Mouse (Mus musculus): ENCODE measurements around the gene Neu3.
A peak's percentile ranks its signal among the peaks of the same experiment; 100 is the strongest.

Gene Neu3

DNA sequence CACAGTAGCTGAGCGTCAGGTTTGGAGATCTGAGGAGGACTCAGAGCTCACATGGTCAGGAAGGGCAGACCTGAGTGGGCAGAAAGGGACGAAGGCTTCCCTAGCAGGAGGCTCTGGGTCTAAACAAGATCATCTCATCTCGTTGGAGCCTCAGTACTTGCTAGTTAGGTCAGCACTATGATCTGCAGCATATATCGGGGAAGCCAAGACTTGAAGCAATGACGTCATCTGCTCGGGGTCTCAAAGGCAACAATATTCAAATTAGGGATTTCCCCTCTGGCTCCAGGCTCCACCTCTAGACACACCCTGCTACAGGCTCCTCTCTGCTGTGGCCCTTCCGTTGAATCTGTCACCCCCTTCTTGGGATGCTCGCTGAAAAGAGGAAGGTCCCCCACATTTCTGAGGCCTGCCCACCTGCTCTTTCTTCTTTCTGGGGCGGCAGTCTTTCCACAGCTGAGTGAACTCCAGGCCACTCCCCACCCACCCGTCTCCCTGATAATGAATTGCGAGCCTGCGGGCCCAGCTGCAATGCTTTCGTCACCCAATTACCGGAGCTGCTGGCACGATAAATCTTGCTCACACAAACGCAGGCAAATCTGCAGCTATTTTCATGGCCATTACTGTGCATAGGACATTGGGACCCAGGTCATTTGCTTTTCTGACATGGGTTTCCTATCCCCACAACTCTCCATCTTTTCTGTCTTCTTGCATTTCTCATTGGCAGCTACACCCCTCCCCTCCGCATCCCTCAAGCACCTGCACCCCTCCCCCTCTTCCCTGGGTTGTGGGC, 32.8 kb downstream of the Neu3 start:
- no peak for DNase-seq (ENCODE audit: low spot score)

DNA sequence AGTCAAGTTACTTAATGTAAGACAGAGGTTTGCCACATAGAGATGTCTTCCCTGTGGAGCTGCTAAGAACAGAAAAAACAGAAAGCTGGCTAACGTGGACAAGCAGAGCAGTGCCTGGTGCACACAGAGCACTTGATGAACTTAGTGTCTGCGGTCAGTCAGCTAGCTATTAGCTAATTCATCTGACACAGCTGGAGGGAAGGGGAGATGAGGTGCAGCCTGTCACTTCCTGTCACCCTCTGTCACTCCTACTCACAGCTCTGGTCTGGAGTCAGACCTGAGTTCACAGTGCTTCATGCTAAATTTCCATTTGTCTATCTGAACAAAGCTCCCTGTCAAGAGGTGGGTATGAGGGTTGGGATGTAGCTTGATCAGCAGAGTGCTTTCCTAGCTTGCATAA, 34.1 kb downstream of the Neu3 start:
- DNase-seq (ENCODE audit: low spot score), result no peak

DNA sequence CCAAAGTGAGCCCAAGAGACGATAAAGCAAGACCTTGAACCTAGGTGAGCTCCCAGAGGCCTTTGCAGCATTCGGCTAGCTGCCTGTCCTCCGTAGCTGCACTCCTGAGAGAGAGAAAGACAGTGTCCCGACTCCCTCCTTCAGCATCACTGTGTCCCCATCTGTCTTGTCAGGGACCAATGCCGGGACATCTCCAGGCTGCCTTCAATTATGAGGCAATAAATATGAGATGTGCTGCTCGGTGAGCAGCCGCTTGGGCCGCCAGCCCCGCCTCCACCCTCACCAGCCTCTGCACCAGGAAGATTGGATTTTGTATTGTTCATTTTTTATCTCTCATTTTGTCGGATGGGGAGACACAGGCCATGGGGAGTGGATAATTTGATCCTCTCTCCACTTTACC, 37.4 kb downstream of the Neu3 start:
- no peak for DNase-seq (ENCODE audit: low spot score)

DNA sequence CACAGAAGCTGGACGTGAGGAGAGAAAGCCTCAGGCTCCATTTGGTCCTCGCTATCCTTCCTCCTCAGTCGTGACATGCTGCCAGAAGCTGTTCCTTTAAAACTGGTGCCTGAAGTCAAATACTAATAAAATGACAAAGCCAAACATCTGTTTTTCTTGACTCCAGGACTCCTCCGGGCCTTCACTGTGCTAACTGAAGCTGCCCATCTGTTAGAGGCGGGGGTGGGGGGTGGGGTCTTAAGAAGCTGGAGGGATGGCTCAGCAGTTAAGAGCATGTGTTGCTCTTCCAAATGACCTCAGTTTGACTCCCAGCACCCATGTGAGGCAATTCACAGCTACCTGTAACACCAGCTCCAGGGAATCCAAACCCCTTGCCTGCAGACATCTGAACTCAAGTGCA, 39.7 kb downstream of the Neu3 start:
- DNase-seq (ENCODE audit: low spot score), result peak; percentile 7

DNA sequence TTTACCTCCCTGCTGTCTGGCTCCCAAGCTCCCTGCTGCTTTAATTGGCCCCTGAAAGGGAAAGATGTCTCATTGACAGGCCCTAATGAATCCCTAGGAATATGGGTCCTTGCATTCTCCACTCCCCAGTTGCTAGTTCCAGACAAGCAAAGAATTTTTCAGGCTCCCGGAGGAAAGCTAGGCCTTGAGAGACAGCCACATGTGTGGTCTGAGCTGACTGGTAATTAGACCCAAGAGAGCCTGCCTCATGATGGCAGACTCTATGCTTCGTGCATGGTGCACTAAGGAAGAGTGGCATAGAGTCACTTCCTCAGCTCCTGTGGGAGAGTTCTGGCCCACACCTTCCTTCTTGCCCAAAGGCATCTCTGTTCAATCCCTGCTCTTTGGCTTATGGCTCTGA, 40.3 kb downstream of the Neu3 start:
- no peak for DNase-seq (ENCODE audit: low spot score)

DNA sequence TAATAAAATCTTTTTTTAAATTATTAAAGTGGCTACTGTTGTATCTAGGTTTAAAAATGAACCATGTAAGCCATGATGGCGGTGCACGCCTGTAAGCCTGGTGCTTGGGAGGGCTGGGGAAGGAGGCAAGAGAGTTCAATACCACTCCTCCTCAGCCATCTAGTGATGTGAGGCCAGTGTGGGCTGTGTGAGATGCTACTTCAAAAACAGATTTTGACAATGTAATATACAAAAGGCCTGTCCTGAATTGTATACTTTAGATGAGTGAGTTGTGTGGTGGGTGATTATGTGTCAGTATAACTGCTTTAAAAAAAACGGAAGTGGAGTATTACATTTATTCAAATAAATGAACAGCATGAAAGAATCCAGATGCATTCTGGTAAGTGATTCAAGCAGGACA, 41.4 kb downstream of the Neu3 start:
- DNase-seq (ENCODE audit: low spot score), result no peak

DNA sequence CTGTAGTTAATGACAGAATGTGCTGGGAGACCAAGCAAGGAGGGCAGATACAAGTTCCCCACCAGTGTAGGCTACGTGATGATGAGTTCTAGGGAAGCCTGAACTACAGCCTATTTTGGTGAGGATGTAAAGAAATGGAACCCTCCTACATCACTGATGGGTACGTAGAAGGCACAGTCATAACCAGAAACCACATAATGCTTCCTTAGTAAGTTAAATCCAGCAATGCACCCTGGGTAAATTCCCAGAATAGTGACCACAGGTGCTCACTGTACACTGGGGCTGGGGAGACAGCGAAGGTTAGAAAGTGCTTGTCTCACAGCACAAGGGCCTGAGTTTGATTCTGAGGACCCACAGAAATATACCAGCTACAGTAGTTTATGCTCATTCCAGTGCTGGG, 42.7 kb downstream of the Neu3 start:
- DNase-seq (ENCODE audit: low spot score), result no peak

DNA sequence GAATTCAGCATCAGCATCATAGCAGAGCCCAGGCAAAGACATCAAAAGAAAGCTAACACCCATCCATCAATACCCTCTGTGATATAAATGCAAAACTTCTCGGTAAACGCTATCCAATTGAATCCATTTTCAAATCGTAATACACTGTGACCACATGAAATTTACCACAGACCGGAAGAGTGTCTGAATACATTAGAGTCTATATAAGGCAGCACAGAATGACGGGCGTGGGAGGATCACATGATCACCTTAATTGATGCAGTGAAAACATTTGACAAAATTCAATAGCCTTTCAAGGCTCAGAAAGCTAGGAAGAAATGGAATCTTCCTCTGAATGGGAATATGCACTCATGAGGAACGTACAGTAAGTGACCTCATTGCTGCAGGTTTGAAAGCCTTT, 44.8 kb downstream of the Neu3 start:
- DNase-seq (ENCODE audit: low spot score), result no peak

DNA sequence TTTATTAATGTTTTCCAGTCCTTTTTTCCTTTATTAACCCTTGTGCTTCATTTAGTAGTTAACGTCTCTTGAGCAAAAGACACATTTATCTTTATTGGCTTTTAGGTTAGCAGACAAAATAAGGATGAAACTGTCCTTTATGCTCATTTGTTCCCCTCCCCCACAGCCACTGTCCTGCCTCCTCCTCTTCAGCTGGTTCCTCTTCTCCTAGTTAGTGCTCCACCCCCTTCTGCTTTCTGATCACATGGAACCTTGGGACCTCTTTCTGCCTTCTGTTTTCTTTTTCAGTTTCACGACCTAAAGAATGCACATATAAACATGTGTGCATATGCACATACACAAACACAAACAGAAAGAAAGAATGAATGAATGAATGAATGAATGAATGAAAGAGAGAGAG, 46.3 kb downstream of the Neu3 start:
- no peak for DNase-seq (ENCODE audit: low spot score)

DNA sequence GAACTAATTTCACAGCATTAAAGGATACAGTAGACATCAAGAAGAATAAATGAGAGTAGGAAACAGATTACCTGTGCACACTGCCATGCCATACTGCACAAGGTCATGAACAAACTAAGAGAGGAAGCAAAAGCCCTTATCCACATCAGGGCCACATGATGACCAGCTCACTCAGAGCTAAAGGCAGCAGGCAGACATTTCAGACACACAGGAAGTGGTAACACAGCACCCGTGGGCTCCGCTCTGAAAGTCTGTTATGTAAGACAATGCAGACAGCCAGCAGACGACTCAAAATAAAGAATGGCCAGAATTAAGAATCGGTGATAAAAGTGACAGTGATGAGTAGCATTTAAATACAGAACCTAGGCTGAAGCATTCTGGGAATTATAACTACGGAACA, 46.8 kb downstream of the Neu3 start:
- DNase-seq (ENCODE audit: low spot score), result no peak

DNA sequence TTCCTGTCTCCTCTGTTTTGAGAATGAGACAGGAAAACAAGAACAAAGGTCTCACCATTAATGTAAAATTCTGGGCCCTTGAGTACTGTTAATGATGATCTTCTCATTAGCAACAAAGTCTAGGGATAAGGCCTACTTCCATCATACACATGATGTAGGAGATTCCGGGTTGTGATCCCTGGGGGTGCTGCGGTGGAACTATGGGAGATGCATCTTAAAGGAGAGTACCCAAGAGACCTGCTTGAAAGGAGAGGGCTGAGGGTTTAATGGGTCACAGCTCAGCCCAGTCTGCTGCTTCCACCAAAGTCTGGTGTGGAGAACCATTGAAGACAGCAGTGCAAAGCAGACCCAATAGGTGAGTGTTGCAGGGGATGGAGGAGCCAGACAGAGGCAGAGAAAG, 65.0 kb downstream of the Neu3 start, which contains the start of gene Olfr521:
Gene Olfr521, plus strand, starts transcription at position 301 of the 400 bp plus-strand sequence.
- DNase-seq (ENCODE audit: low spot score), result no peak

Measured in ovary, postnatal 14 days (tissue).